Mouse (Mus musculus) MEL (cell line): ENCODE data around the gene Col4a6. TPM values are rescaled to one million over a fixed set of nuclear protein-coding genes. Genes with fewer than 3 reads are reported as not detected.

ENCODE experiments used
- DNase-seq: peaks from one replicate; pipeline ENCODE4 v3.0.0; 2011; ENCODE audit warnings: low read depth, low spot score
- H3K27ac ChIP-seq: 2 replicates; pipeline ENCODE4 v1.5.1; 2012; ENCODE audit warnings: low read depth, mild to moderate bottlenecking, control low read depth, low read length, moderate library complexity; ENCODE audit not compliant: control insufficient read depth
- H3K27me3 ChIP-seq, 2 experiments: fragments of 150-350 bp in 1 of 2; sonication (generic) in 1 of 2; 2 replicates each; pipeline ENCODE4 v1.6.1; 2012; ENCODE audit warnings: low read length in 2 of 2, mild to moderate bottlenecking in 2 of 2, improper control_type of control experiment in 1 of 2, moderate library complexity in 1 of 2; ENCODE audit not compliant: insufficient read depth in 2 of 2, control insufficient read depth in 1 of 2
- H3K36me3 ChIP-seq, 2 experiments: 2 replicates each; pipeline ENCODE4 v1.6.1; 2012 to 2014; ENCODE audit warnings: low read length in 2 of 2, improper control_type of control experiment in 1 of 2, inconsistent platforms in 1 of 2, mild to moderate bottlenecking in 1 of 2; ENCODE audit not compliant: insufficient read depth in 2 of 2, control insufficient read depth in 1 of 2
- H3K4me1 ChIP-seq, 2 experiments: fragments of 150-350 bp in 1 of 2; sonication (generic) in 1 of 2; 2 replicates each; pipeline ENCODE4 v1.6.1; 2012; ENCODE audit warnings: low read length in 2 of 2, improper control_type of control experiment in 1 of 2, mild to moderate bottlenecking in 1 of 2; ENCODE audit not compliant: insufficient read depth in 2 of 2, control insufficient read depth in 1 of 2
- H3K4me3 ChIP-seq, 2 experiments: fragments of 150-350 bp in 1 of 2; sonication (generic) in 1 of 2; 2 replicates each; pipeline ENCODE4 v1.5.1; 2012; ENCODE audit warnings: low read depth in 2 of 2, low read length in 2 of 2, mild to moderate bottlenecking in 2 of 2, moderate library complexity in 2 of 2, control low read depth in 1 of 2, improper control_type of control experiment in 1 of 2; ENCODE audit not compliant: control insufficient read depth in 1 of 2, insufficient read depth in 1 of 2
- H3K79me2 ChIP-seq: 2 replicates; pipeline ENCODE4 v1.6.1; 2012; ENCODE audit warnings: mild to moderate bottlenecking, low read length, moderate library complexity; ENCODE audit not compliant: control insufficient read depth, poor library complexity, insufficient read depth
- H3K9ac ChIP-seq: 2 replicates; pipeline ENCODE4 v1.6.1; 2012; ENCODE audit warnings: low read depth, mild to moderate bottlenecking, control low read depth, low read length, moderate library complexity; ENCODE audit not compliant: control insufficient read depth, poor library complexity, severe bottlenecking
- H3K9me3 ChIP-seq: fragments of 150-350 bp; sonication (generic); replicated peaks from 2 replicates; pipeline ENCODE4 v1.6.1; 2012; ENCODE audit warnings: mild to moderate bottlenecking, low read length, improper control_type of control experiment, moderate library complexity; ENCODE audit not compliant: insufficient read depth
- BHLHE40 ChIP-seq: IDR thresholded peaks from 2 replicates; pipeline ENCODE4 v1.6.1; 2012; ENCODE audit warnings: low read depth, mild to moderate bottlenecking, inconsistent platforms, low read length, improper control_type of control experiment, borderline replicate concordance
- CHD1 ChIP-seq: IDR thresholded peaks from 2 replicates; pipeline ENCODE4 v1.6.1; 2012; ENCODE audit warnings: low read depth, mild to moderate bottlenecking, inconsistent platforms, low read length, improper control_type of control experiment
- CHD2 ChIP-seq: IDR thresholded peaks from 2 replicates; pipeline ENCODE4 v1.6.1; 2011; ENCODE audit warnings: low read length, improper control_type of control experiment
- EP300 ChIP-seq, 2 experiments: IDR thresholded peaks; 2 replicates each; pipeline ENCODE4 v1.6.1; 2011; ENCODE audit warnings: improper control_type of control experiment in 2 of 2, low read length in 2 of 2, low read depth in 1 of 2, mild to moderate bottlenecking in 1 of 2
- GABPA ChIP-seq: IDR thresholded peaks from 2 replicates; pipeline ENCODE4 v1.6.1; 2012; ENCODE audit warnings: low read depth, mild to moderate bottlenecking, inconsistent platforms, low read length, improper control_type of control experiment, moderate library complexity
- MAFK ChIP-seq: IDR thresholded peaks from 2 replicates; pipeline ENCODE4 v1.6.1; 2011; ENCODE audit warnings: low read depth, mild to moderate bottlenecking, low read length, improper control_type of control experiment, borderline replicate concordance
- MAX ChIP-seq: IDR thresholded peaks from 2 replicates; pipeline ENCODE4 v1.6.1; 2011; ENCODE audit warnings: low read length, improper control_type of control experiment
- MXI1 ChIP-seq: IDR thresholded peaks from 2 replicates; pipeline ENCODE4 v1.6.1; 2011; ENCODE audit warnings: mild to moderate bottlenecking, low read depth, low read length, improper control_type of control experiment
- NELFE ChIP-seq: IDR thresholded peaks from 2 replicates; pipeline ENCODE4 v1.6.1; 2011; ENCODE audit warnings: low read depth, low read length, improper control_type of control experiment
- NRF1 ChIP-seq: IDR thresholded peaks from 2 replicates; pipeline ENCODE4 v1.6.1; 2014; ENCODE audit warnings: low read depth, mild to moderate bottlenecking, inconsistent platforms, low read length, improper control_type of control experiment, moderate library complexity; ENCODE audit not compliant: poor library complexity, insufficient read depth, severe bottlenecking
- POLR2AphosphoS2 ChIP-seq: IDR thresholded peaks from 2 replicates; pipeline ENCODE4 v1.6.1; 2011; ENCODE audit warnings: low read length, improper control_type of control experiment
- RAD21 ChIP-seq: IDR thresholded peaks from 2 replicates; pipeline ENCODE4 v1.6.1; 2011; ENCODE audit warnings: mild to moderate bottlenecking, low read depth, low read length, improper control_type of control experiment
- SMC3 ChIP-seq: IDR thresholded peaks from 2 replicates; pipeline ENCODE4 v1.6.1; 2011; ENCODE audit warnings: low read depth, low read length, improper control_type of control experiment
- USF1 ChIP-seq: IDR thresholded peaks from 2 replicates; pipeline ENCODE4 v1.6.1; 2014; ENCODE audit warnings: low read depth, mild to moderate bottlenecking, inconsistent platforms, low read length, improper control_type of control experiment, moderate library complexity
- ZMIZ1 ChIP-seq: IDR thresholded peaks from 2 replicates; pipeline ENCODE4 v1.6.1; 2012; ENCODE audit warnings: low read depth, mild to moderate bottlenecking, inconsistent platforms, low read length, improper control_type of control experiment, moderate library complexity
- ZNF384 ChIP-seq: IDR thresholded peaks from 2 replicates; pipeline ENCODE4 v1.6.1; 2012; ENCODE audit warnings: low read depth, mild to moderate bottlenecking, inconsistent platforms, low read length, improper control_type of control experiment
- polyA plus RNA-seq, 2 experiments: library from polyadenylated mRNA; stranded (reverse) in 1 of 2; unstranded in 1 of 2; fragments of >175 nt in 1 of 2; fragments of >200 nt in 1 of 2; gene quantifications; 2 replicates each; pipeline versions ENCODE4 v1.2.1 to v1.2.4; 2012; ENCODE audit warnings: low replicate concordance in 2 of 2, low read depth in 1 of 2; ENCODE audit not compliant: insufficient read length in 2 of 2, insufficient read depth in 1 of 2, missing spikeins in 1 of 2
- total RNA-seq: library from RNA; depleted of rRNA; stranded (reverse); fragments of 300-350 nt; gene quantifications from 2 replicates; pipeline ENCODE4 v1.2.3, GENCODE M21; 2012

Col4a6 gene
- total and polyA plus RNA-seq, 3 experiments, result not detected

DNA sequence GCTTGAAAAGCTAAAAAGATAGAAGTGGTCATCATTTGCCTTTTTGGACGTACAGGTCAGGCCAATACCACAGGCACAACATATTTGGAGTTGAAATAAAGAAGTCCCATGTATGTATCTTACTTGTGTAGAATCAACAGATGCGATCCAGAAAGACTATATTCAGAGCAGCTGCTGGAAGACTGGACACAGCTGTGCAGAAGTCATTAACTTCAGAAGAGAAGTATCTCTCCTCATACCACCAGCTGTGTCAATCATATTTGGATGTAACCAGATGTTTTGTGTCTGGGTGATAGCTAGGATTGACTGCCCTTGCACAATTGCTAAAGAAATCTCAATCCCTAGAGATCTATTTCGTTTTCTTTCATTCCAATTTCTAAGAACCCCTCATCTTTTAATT, 77.6 kb downstream of the Col4a6 start:
- no peak for TF ChIP-seq RAD21
- no peak for TF ChIP-seq SMC3
- TF ChIP-seq MAX, result no peak
- Histone ChIP-seq H3K4me3 (no peak overlapping the region), H3K27me3 (no peaks in the 10 kb centered on the region), H3K27ac (no peak overlapping the region), H3K36me3 (no peaks in the 10 kb centered on the region), H3K79me2 (no peaks in the 10 kb centered on the region), H3K9me3 (no peaks in the 10 kb centered on the region), H3K4me1 (no peaks in the 10 kb centered on the region), H3K9ac (no peak overlapping the region)
- no peak for DNase-seq

DNA sequence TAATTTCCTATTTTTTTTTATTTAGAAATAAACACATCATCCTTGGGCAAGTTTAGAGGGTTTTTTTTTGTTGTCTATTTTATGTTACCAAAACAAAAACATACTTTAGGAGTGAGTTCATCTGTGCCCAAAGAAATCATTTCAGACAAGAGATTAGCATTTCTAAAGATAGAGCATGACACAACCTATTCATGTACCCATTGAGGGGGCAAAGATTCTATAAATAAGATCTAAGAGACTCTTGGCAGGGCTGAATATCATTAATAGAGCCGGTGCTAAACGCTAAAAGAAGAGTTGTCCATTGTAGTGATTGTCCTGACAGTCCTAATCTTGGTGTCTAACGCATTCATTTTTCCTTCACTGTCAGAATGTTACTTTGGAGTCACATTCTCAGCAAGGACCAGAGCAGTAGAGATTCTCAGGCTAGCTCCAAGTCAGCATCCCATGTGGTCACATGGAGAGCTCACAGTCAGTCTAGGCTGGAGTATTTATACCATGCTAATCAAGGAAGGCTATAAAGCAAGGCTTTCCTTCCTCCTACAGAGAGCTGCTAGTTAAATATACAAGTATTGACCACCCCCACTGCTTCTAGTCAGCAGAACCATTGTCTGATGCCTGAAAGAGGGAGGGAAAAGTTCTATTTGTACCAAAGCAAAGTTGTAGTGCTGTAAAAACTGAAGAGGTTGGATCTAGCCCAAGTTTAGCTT, 88.3 kb downstream of the Col4a6 start:
- no peak overlapping the region for H3K27ac ChIP-seq
- H3K4me3 ChIP-seq, result no peak overlapping the region
- H3K9me3 ChIP-seq, result no peaks in the 10 kb centered on the region
- no peak for TF ChIP-seq NELFE
- no peak for TF ChIP-seq SMC3
- TF ChIP-seq CHD1, result no peak
- TF ChIP-seq USF1, result no peak
- no peak for TF ChIP-seq GABPA
- TF ChIP-seq NRF1, result no peak
- TF ChIP-seq BHLHE40, result no peak
- no peak for TF ChIP-seq MXI1
- no peak for TF ChIP-seq EP300 (IDR thresholded peaks at IDR 0.05; ENCODE audit: low read depth in 1 of 2, low read length in 2 of 2)
- TF ChIP-seq POLR2AphosphoS2, result no peak
- TF ChIP-seq ZNF384, result no peak
- no peak for TF ChIP-seq MAFK
- no peak for TF ChIP-seq ZMIZ1
- TF ChIP-seq CHD2, result no peak
- H3K4me1 ChIP-seq, result no peaks in the 10 kb centered on the region
- H3K36me3 ChIP-seq, result no peaks in the 10 kb centered on the region
- no peaks in the 10 kb centered on the region for H3K27me3 ChIP-seq
- no peaks in the 10 kb centered on the region for H3K79me2 ChIP-seq
- no peak for DNase-seq
- H3K9ac ChIP-seq, result no peak overlapping the region
